Mouse (Mus musculus) bone marrow, adult 2 months (tissue): Measurements from ENCODE around the gene Ube2q2.

Source experiments
- CTCF ChIP-seq: fragments of 200-500 bp; IDR thresholded peaks from 2 replicates; pipeline ENCODE4 v1.5.1; 2011; ENCODE audit warnings: low read length, control low read depth; ENCODE audit not compliant: control insufficient read depth, insufficient read depth
- POLR2A ChIP-seq: fragments of 200-500 bp; IDR thresholded peaks from 2 replicates; pipeline ENCODE4 v1.6.1; 2011; ENCODE audit warnings: low read depth, mild to moderate bottlenecking, control low read depth, low read length, borderline replicate concordance; ENCODE audit not compliant: control insufficient read depth

DNA sequence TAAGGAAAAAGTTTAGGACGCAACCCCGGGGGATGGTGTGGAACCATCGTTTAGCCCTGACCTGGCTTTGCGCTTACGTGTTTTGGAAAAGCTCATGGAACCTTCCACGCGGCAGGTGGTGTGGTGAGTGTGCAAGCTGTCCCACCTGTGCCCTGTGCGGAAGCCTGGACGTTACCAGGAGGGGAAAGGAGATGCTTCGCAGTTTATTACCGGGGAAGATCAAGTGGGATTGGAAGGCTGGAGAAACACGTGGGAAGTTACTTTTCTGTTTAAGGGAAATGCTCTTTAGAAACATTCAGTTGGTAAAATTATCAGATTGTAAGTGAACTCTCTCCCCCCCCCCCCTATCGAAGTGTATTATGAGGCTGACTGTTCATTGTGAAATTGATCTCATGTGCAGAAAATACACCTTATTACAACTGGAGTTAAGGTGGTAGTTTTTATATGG lies 1.6 kb downstream of the Ube2q2 start:
- no peak for TF ChIP-seq CTCF
- TF ChIP-seq POLR2A, result no peak
